Comparison of ENCODE assay signal across 1 mouse cellular context in genomic region chr2:73557061-73557460, GRCm38 (mm10). TPM values are rescaled to one million over a fixed set of nuclear protein-coding genes. Genes with fewer than 3 reads are reported as not detected.
"Had no signal": no experiment of that assay in that cellular context is flagged by ENCODE, and none has a peak within 500 bp of the region (broad histone marks: within the 10 kb centered on the region; RNA-seq: fewer than 3 reads in every experiment).

No protein-coding gene starts in this region.

RNA-seq across cellular contexts. Expression of gene Chrna1, which starts 23.1 kb away (rescaled TPM):
- polyA plus RNA-seq: erythroblast, embryonic 14.5 days had no signal
